Comparison of ENCODE assay signal across 15 mouse cellular contexts in the genomic region with DNA sequence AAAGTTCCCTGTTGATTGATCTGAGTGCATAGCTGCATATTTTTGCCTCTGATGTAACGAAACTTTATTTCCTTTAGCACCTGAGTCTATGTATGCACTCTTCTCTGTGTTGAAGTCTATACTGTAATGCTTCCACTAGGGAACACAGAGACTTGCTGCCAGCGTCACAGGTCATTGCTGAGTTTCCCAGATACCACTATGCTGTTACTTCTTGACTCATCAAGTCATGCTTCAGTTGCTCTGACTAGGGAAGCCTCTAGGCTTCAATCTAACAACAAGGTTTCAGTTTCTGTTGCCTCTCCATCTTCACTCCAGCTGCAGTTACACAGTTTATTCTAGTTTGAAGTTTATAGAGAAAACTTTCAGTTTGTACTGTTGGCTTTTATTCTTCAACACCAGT. TPM values are rescaled to one million over a fixed set of nuclear protein-coding genes. Genes with fewer than 3 reads are reported as not detected.
DNase-seq lines count a peak whose midpoint lies in the region; ATAC-seq and TF ChIP-seq lines count a peak whose summit lies in the region.
"Had no signal": no experiment of that assay in that cellular context is flagged by ENCODE, and none has a peak within 500 bp of the region (broad histone marks: within the 10 kb centered on the region; RNA-seq: fewer than 3 reads in every experiment).

No protein-coding gene starts in this region.

- no peak for TF ChIP-seq CTCF in kidney, postnatal 0 days (IDR thresholded peaks at IDR 0.05; ENCODE audit: low read depth)

- no peaks in the 10 kb centered on the region for H3K4me1 ChIP-seq in kidney, postnatal 0 days (replicated peaks; ENCODE audit: insufficient read depth, low read length)
- no peaks in the 10 kb centered on the region for H3K4me1 ChIP-seq in hindbrain, embryonic 16.5 days (ENCODE audit: control insufficient read depth, insufficient read depth, low read depth, low read length)
- H3K4me1 ChIP-seq: lung, embryonic 15.5 days had no signal

- H3K9ac ChIP-seq in kidney, postnatal 0 days (ENCODE audit: low read depth, low read length): no peak overlapping the region
- H3K9ac ChIP-seq in hindbrain, embryonic 16.5 days (ENCODE audit: low read depth, low read length): no peak overlapping the region
- H3K9ac ChIP-seq: forebrain, embryonic 15.5 days; lung, embryonic 15.5 days had no signal

- DNase-seq in 3T3-L1 (ENCODE audit: low read depth, low spot score): peak; percentile 27
- peak; percentile 71 for DNase-seq in 416B (ENCODE audit: low read depth)
- peak; percentile 26 for DNase-seq in Muller cell, postnatal 12 days (ENCODE audit: inconsistent ontology term)
- peak; percentile 63 for DNase-seq in kidney, postnatal 0 days (ENCODE audit: low spot score)
- no peak for DNase-seq in left cerebral cortex, postnatal 4 days
- DNase-seq in frontal cortex, postnatal 10 days (ENCODE audit: low spot score in 2 of 2): no peak
- DNase-seq: cerebellum, postnatal 14 days; gastrocnemius, adult 2 months; heart, postnatal 36 days; layer of hippocampus, adult 9-11 months; retina, postnatal 1 day had no signal

- H3K27me3 ChIP-seq in kidney, postnatal 0 days (ENCODE audit: insufficient read depth, low read length): no peaks in the 10 kb centered on the region
- no peaks in the 10 kb centered on the region for H3K27me3 ChIP-seq in hindbrain, embryonic 16.5 days (replicated peaks; ENCODE audit: control insufficient read depth, insufficient read depth, low read length)
- H3K27me3 ChIP-seq: forebrain, embryonic 15.5 days; lung, embryonic 15.5 days had no signal

- ATAC-seq in kidney, postnatal 0 days (replicated peaks; ENCODE audit: low FRiP score, low read depth): 0 out of 2 replicates have a peak, but pooled peaks have one; percentile 49
- ATAC-seq in hindbrain, embryonic 16.5 days: no peak
- ATAC-seq: forebrain, embryonic 15.5 days had no signal

- WGBS in kidney, postnatal 0 days: 53% methylated on average over 2 of the region's 2 CpGs
- WGBS in hindbrain, embryonic 16.5 days: 67% methylated on average over 2 of the region's 2 CpGs

- intact Hi-C loops in left cerebral cortex, postnatal 4 days (cut with DNase I): loop anchor here (10.0 kb wide), 2 partner anchors 166 to 374 kb away; no protein-coding TSS in a partner anchor

- no peaks in the 10 kb centered on the region for H3K9me3 ChIP-seq in kidney, postnatal 0 days (replicated peaks; ENCODE audit: low read length)
- H3K9me3 ChIP-seq in hindbrain, embryonic 16.5 days (ENCODE audit: control insufficient read depth, low read length): no peaks in the 10 kb centered on the region
- H3K9me3 ChIP-seq: forebrain, embryonic 15.5 days; lung, embryonic 15.5 days had no signal

- H3K4me3 ChIP-seq in kidney, postnatal 0 days (replicated peaks; ENCODE audit: low read depth, low read length): no peak overlapping the region
- H3K4me3 ChIP-seq in hindbrain, embryonic 16.5 days (ENCODE audit: low read length): no peak overlapping the region
- H3K4me3 ChIP-seq: forebrain, embryonic 15.5 days; gastrocnemius, adult 2 months; lung, embryonic 15.5 days had no signal

- H3K36me3 ChIP-seq in kidney, postnatal 0 days (ENCODE audit: insufficient read depth, low read length): no peaks in the 10 kb centered on the region
- no peaks in the 10 kb centered on the region for H3K36me3 ChIP-seq in hindbrain, embryonic 16.5 days (ENCODE audit: control insufficient read depth, insufficient read depth, low read length)

- no peak overlapping the region for H3K4me2 ChIP-seq in kidney, postnatal 0 days (ENCODE audit: low read length)
- H3K4me2 ChIP-seq in hindbrain, embryonic 16.5 days (ENCODE audit: low read length): no peak overlapping the region
- H3K4me2 ChIP-seq: forebrain, embryonic 15.5 days; liver, embryonic 11.5 days; lung, embryonic 15.5 days had no signal

- H3K27ac ChIP-seq in kidney, postnatal 0 days: no peak overlapping the region
- no peak overlapping the region for H3K27ac ChIP-seq in hindbrain, embryonic 16.5 days (ENCODE audit: low read depth, low read length)
- H3K27ac ChIP-seq: forebrain, embryonic 15.5 days; gastrocnemius, adult 2 months; lung, embryonic 15.5 days had no signal

RNA-seq across cellular contexts. Expression of a gene that starts 28.5 kb away (rescaled TPM):
- polyA plus RNA-seq in kidney, postnatal 0 days (2015; fragmentation: Nextera tagmentation; extraction: Ambion mirVana): 47.2 and 53.2 TPM in 2 replicates
- 10 to 100 TPM; 82.8 to 98.0 TPM for total RNA-seq in left cerebral cortex, postnatal 4 days (2021)
- 74.7 and 75.9 TPM in 2 replicates for polyA plus RNA-seq in hindbrain, embryonic 16.5 days (2015; fragmentation: Nextera tagmentation; extraction: Ambion mirVana)

Comparison
In these comparisons a context has a peak if more than half of its experiments do, and no peak if none do; other contexts are left out.
1. DNase-seq: peak in 3T3-L1 (single experiment), 416B (single experiment), Muller cell, postnatal 12 days (single experiment) and kidney, postnatal 0 days (single experiment); none in left cerebral cortex, postnatal 4 days (single experiment) and frontal cortex, postnatal 10 days (0 of 2).